Mouse (Mus musculus): Measurements from ENCODE around the gene Hao1. TPM values are rescaled to one million over a fixed set of nuclear protein-coding genes. Genes with fewer than 3 reads are reported as not detected.

The Hao1 gene
- total RNA-seq, 2 experiments from 2014 or later = not detected

- DNase-seq (ENCODE audit: low spot score in 2 of 2) = peak; percentile 76 to 87
- intact Hi-C loops (cut with DNase I) = loop anchor here (2.0 to 10.0 kb wide), 6 partner anchors 447 to 1457 kb away; no protein-coding TSS in a partner anchor
These were observed 72.4 kb downstream of the Hao1 start for GRCm38 (mm10) chr2:134481759-134482158.

- intact Hi-C loops (cut with DNase I) = loop anchor here (2.0 to 10.0 kb wide), 5 partner anchors 446 to 1456 kb away; no protein-coding TSS in a partner anchor
These were observed 73.0 kb downstream of the Hao1 start for GRCm38 (mm10) chr2:134481174-134481573.

GRCm38 (mm10) chr2:134465132-134465531 lies 89.0 kb downstream of the Hao1 start:
- intact Hi-C loops (cut with DNase I) = no loop called here
- DNase-seq (ENCODE audit: low spot score in 2 of 2) = no peak

More at GRCm38 (mm10) chr2:134481174-134481573, 73.0 kb downstream of the Hao1 start:
- DNase-seq (ENCODE audit: low spot score in 2 of 2) = no peak

- no peak for DNase-seq (ENCODE audit: low spot score in 2 of 2)
- intact Hi-C loops (cut with DNase I) = no loop called here
These were observed 91.8 kb downstream of the Hao1 start for GRCm38 (mm10) chr2:134462321-134462720.

- no peak for DNase-seq (ENCODE audit: low spot score in 2 of 2)
- intact Hi-C loops (cut with DNase I) = no loop called here
These were observed 93.3 kb downstream of the Hao1 start for GRCm38 (mm10) chr2:134460831-134461230.

- no peak for DNase-seq (ENCODE audit: low spot score in 2 of 2)
- intact Hi-C loops (cut with DNase I) = no loop called here
These were observed 98.1 kb downstream of the Hao1 start for GRCm38 (mm10) chr2:134456065-134456505.

- intact Hi-C loops (cut with DNase I) = no loop called here
- no peak for DNase-seq (ENCODE audit: low spot score in 2 of 2)
These were observed 101.4 kb downstream of the Hao1 start for GRCm38 (mm10) chr2:134452748-134453147.

- no peak for DNase-seq (ENCODE audit: low spot score in 2 of 2)
- intact Hi-C loops (cut with DNase I) = no loop called here
These were observed 103.2 kb downstream of the Hao1 start for GRCm38 (mm10) chr2:134450976-134451375.

Other genes with a start within 250 kb of the Hao1 start
- 100 to 1,000 TPM; 175 to 177 TPM for gene Tmx4, start 89.8 kb upstream of the Hao1 start, total RNA-seq (2021)
- 100 to 1,000 TPM; 180 to 200 TPM for gene Plcb1, start 231.7 kb upstream of the Hao1 start, total RNA-seq (2021)